Mouse (Mus musculus): ENCODE data around the gene Erp29.

Gene Erp29

DNA sequence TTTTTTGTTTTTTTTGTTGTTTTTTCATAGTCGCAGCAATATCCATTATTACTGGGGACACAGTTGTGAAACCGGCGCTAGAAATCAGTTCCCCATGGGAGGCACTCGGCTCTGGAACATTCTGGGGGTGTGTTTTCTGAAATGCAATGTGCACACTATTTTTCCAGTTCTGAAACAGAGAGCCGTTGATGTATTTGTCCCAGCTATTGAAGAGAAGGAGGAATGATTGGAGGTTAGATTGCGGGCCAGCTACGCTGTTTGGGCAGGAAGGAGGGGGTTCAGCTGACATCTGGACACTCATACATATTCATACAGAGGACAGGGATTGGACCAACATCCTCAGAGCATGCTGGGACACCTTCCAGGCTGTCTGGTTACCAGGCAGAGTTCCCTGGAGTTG lies 63.2 kb downstream of the Erp29 start:
- DNase-seq (ENCODE audit: low read depth) = no peak

- DNase-seq (ENCODE audit: low read depth) = peak; percentile 30
These were observed 65.2 kb downstream of the Erp29 start for GRCm38 (mm10) chr5:121387126-121387525.

DNA sequence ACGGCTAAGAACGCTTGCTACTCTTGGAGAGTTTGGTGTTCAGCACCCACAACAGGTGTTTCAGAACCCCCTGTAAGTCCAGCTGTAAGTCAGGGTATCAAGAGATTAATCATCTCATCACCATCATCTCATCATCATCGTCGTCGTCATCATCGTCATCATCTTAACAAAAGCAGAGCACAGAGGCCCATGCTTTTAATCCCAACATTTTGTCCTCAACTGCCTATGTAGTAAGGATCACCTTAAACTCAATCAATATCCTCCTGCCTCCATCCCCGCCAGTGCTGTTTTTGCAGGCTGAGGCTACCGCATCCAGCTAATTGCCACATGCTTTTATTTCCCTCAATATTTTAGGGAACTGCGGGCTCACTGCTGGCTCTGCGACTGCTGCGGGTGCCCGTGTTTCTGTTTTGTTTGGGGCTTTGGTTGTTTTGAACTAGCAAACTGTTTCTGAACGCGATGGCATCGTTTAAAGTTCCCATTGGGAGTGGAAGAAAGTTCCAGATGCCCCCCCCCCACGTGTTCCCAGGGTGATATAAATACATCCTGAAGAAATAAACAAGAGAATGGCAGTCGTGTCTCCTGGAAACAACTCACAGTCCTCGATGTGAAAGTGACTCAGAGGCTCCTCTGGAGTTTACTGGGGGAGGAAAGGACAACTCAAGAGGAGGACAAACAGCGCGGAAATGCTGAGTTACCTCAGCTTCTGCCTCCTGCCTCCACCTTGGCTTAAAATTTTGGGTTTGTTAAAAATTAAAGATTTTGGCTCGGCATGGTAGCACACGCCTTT lies 66.0 kb downstream of the Erp29 start:
- peak; percentile 46 for DNase-seq (ENCODE audit: low read depth)

GRCm38 (mm10) chr5:121385461-121386119 lies 66.7 kb downstream of the Erp29 start, which contains the start of gene Trafd1:
TSS of gene Trafd1 (minus strand) at chr5:121385632.
- peak; percentile 78 for DNase-seq (ENCODE audit: low read depth)

GRCm38 (mm10) chr5:121384757-121385460 lies 67.4 kb downstream of the Erp29 start:
- DNase-seq (ENCODE audit: low read depth) = peak; percentile 17

DNA sequence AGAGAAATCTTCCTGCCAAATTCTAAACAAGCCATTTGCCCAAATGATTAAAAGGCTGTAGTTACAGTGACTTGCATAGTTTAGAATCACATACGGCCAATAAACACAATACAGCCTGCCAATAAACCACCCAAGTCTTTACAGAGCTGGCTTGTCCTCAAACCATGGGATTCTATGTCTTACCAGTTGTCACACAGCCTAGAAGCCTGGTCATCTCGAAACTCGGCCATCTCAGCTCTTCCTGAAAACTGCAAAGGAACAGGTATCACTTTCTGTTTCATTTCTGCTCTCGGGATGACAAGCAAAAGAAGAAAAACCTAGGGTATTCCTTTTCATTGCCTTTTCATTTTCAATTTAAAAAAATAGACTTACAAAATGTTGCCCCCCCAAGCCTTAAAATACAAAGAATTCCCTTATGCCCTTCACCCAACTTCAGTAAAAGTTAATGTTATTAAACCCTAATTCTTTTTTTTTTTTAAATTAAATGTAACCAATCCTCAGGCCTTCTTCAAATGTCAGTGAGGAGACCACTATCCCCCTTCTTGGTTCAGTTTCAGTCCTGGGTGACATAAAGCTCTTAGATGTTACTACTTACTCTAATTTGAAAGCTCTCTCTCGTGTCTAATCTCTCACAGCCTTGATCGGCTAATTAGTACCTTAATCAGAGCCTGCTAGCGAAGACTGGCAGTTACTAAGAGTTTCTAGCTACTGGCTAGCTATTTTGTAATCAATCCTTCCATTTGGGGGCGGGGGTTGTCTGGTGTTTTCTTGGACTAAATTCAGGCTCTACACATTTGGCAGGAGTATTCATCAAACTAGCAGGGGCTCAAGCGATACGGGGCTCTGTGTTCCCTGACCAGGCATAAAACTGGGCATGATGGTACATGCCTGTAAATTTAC lies 68.2 kb downstream of the Erp29 start:
- peak; percentile 33 for DNase-seq (ENCODE audit: low read depth)

DNA sequence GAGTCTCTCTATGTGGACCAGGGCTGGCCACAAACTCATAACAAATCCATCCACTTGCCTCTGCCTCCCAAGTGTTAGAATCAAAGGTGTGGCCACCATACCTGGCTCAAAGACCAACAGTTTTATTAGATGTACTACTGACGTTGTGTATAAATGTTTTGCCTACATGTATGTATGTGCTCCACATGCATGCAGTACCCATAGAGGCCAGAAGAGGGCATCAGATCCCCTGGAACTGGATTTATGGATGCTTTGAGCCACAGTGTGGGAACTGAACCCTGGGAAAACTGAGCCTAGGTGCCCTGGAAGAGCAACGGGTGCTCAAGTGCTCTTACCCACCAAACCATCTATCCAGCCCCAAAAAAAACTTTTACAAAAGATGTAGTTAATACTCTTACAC lies 71.6 kb downstream of the Erp29 start:
- DNase-seq (ENCODE audit: low read depth) = no peak

DNA sequence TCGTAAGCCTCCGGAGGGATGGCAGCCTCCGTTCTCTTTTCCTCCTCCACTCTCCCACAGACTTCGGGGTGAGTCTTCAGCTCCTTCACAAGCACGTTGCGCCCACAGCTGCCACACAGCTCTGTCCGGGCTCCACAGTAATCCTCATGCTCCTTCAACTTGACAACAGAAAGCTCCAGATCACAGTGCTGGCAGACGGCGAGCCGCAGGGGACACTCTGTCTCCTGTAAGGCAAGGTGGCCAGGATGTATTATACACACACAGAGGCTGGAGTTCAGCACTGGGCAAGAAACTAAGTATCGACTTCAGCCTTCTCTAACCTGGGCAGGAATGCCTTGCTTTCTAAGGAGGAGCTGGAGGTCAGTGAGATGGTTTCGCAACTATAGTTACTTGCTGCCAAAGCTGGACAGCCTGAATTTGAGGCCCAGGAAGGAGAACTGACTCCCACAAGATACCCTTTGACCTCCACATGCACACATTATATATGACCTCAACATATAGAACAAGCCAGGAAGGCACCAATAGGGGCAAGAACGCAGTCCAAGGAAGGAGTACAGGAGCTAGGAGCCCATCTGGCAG lies 73.5 kb downstream of the Erp29 start:
- no peak for DNase-seq (ENCODE audit: low read depth)

Data from fibroblast of lung, adult 2 months (primary cell).